Mouse (Mus musculus) spleen, postnatal 10 days (tissue): Measurements from ENCODE around the gene Esrp2.

ENCODE experiments used
- DNase-seq, 2 experiments: peaks; one replicate each; pipeline ENCODE4 v3.0.0; 2021 to 2022; ENCODE audit warnings: low spot score in 2 of 2

Esrp2 gene

GRCm38 (mm10) chr8:106136156-106137130 is at the start of gene Esrp2:
Gene Esrp2 (minus strand): TSS chr8:106136974.
- peak in 1 of 2 experiments; percentile 51 for DNase-seq

GRCm38 (mm10) chr8:106186394-106186793 is 49.6 kb upstream of the Esrp2 start:
- no peak for DNase-seq

- DNase-seq = no peak
Measured at GRCm38 (mm10) chr8:106185628-106186270, 49.0 kb upstream of the Esrp2 start.

- no peak for DNase-seq
Measured at GRCm38 (mm10) chr8:106178428-106178827, 41.7 kb upstream of the Esrp2 start.

GRCm38 (mm10) chr8:106177594-106177993 is 40.8 kb upstream of the Esrp2 start:
- no peak for DNase-seq

- no peak for DNase-seq
Measured at GRCm38 (mm10) chr8:106176891-106177290, 40.1 kb upstream of the Esrp2 start.

- DNase-seq = no peak
Measured at GRCm38 (mm10) chr8:106173566-106173965, 36.8 kb upstream of the Esrp2 start.

- DNase-seq = no peak
Measured at GRCm38 (mm10) chr8:106169934-106170480, 33.2 kb upstream of the Esrp2 start.

GRCm38 (mm10) chr8:106169017-106169933 is 32.5 kb upstream of the Esrp2 start:
- DNase-seq = peak; percentile 41 to 44

GRCm38 (mm10) chr8:106168356-106169016 is 31.7 kb upstream of the Esrp2 start, which contains the start of gene Slc7a6:
Gene Slc7a6 (plus strand): TSS chr8:106168857.
- DNase-seq = peak; percentile 79 to 90

- DNase-seq = peak; percentile 67 to 81
Measured at GRCm38 (mm10) chr8:106165460-106165859, 28.7 kb upstream of the Esrp2 start.

- no peak for DNase-seq
Measured at GRCm38 (mm10) chr8:106163251-106163650, 26.5 kb upstream of the Esrp2 start.

- DNase-seq = no peak
Measured at GRCm38 (mm10) chr8:106159876-106160275, 23.1 kb upstream of the Esrp2 start.

GRCm38 (mm10) chr8:106158381-106158780 is 21.6 kb upstream of the Esrp2 start:
- DNase-seq = no peak

GRCm38 (mm10) chr8:106157419-106157818 is 20.6 kb upstream of the Esrp2 start:
- no peak for DNase-seq

- no peak for DNase-seq
Measured at GRCm38 (mm10) chr8:106152876-106153275, 16.1 kb upstream of the Esrp2 start.

GRCm38 (mm10) chr8:106151041-106151440 is 14.3 kb upstream of the Esrp2 start:
- no peak for DNase-seq

- no peak for DNase-seq
Measured at GRCm38 (mm10) chr8:106150653-106151000, 13.9 kb upstream of the Esrp2 start.

GRCm38 (mm10) chr8:106149801-106150652 is 13.3 kb upstream of the Esrp2 start, which contains the start of gene Pla2g15:
Gene Pla2g15 (plus strand): TSS chr8:106150399.
- peak; percentile 83 to 94 for DNase-seq

GRCm38 (mm10) chr8:106149025-106149424 is 12.3 kb upstream of the Esrp2 start:
- DNase-seq = no peak
